Mouse (Mus musculus) MEL (cell line): ENCODE data around the gene Slc19a1. TPM values are rescaled to one million over a fixed set of nuclear protein-coding genes. Genes with fewer than 3 reads are reported as not detected.

ENCODE experiments used
- DNase-seq: peaks from one replicate; pipeline ENCODE4 v3.0.0; 2011; ENCODE audit warnings: low read depth, low spot score
- H3K27ac ChIP-seq: 2 replicates; pipeline ENCODE4 v1.5.1; 2012; ENCODE audit warnings: low read depth, mild to moderate bottlenecking, control low read depth, low read length, moderate library complexity; ENCODE audit not compliant: control insufficient read depth
- H3K27me3 ChIP-seq, 2 experiments: fragments of 150-350 bp in 1 of 2; sonication (generic) in 1 of 2; 2 replicates each; pipeline ENCODE4 v1.6.1; 2012; ENCODE audit warnings: low read length in 2 of 2, mild to moderate bottlenecking in 2 of 2, improper control_type of control experiment in 1 of 2, moderate library complexity in 1 of 2; ENCODE audit not compliant: insufficient read depth in 2 of 2, control insufficient read depth in 1 of 2
- H3K36me3 ChIP-seq, 2 experiments: 2 replicates each; pipeline ENCODE4 v1.6.1; 2012 to 2014; ENCODE audit warnings: low read length in 2 of 2, improper control_type of control experiment in 1 of 2, inconsistent platforms in 1 of 2, mild to moderate bottlenecking in 1 of 2; ENCODE audit not compliant: insufficient read depth in 2 of 2, control insufficient read depth in 1 of 2
- H3K4me1 ChIP-seq, 2 experiments: fragments of 150-350 bp in 1 of 2; sonication (generic) in 1 of 2; 2 replicates each; pipeline ENCODE4 v1.6.1; 2012; ENCODE audit warnings: low read length in 2 of 2, improper control_type of control experiment in 1 of 2, mild to moderate bottlenecking in 1 of 2; ENCODE audit not compliant: insufficient read depth in 2 of 2, control insufficient read depth in 1 of 2
- H3K4me3 ChIP-seq, 2 experiments: fragments of 150-350 bp in 1 of 2; sonication (generic) in 1 of 2; 2 replicates each; pipeline ENCODE4 v1.5.1; 2012; ENCODE audit warnings: low read depth in 2 of 2, low read length in 2 of 2, mild to moderate bottlenecking in 2 of 2, moderate library complexity in 2 of 2, control low read depth in 1 of 2, improper control_type of control experiment in 1 of 2; ENCODE audit not compliant: control insufficient read depth in 1 of 2, insufficient read depth in 1 of 2
- H3K79me2 ChIP-seq: 2 replicates; pipeline ENCODE4 v1.6.1; 2012; ENCODE audit warnings: mild to moderate bottlenecking, low read length, moderate library complexity; ENCODE audit not compliant: control insufficient read depth, poor library complexity, insufficient read depth
- H3K9ac ChIP-seq: 2 replicates; pipeline ENCODE4 v1.6.1; 2012; ENCODE audit warnings: low read depth, mild to moderate bottlenecking, control low read depth, low read length, moderate library complexity; ENCODE audit not compliant: control insufficient read depth, poor library complexity, severe bottlenecking
- H3K9me3 ChIP-seq: fragments of 150-350 bp; sonication (generic); replicated peaks from 2 replicates; pipeline ENCODE4 v1.6.1; 2012; ENCODE audit warnings: mild to moderate bottlenecking, low read length, improper control_type of control experiment, moderate library complexity; ENCODE audit not compliant: insufficient read depth
- BHLHE40 ChIP-seq: IDR thresholded peaks from 2 replicates; pipeline ENCODE4 v1.6.1; 2012; ENCODE audit warnings: low read depth, mild to moderate bottlenecking, inconsistent platforms, low read length, improper control_type of control experiment, borderline replicate concordance
- E2F4 ChIP-seq: IDR thresholded peaks from 2 replicates; pipeline ENCODE4 v1.6.1; 2011; ENCODE audit warnings: low read depth, low read length, improper control_type of control experiment, borderline replicate concordance
- ELF1 ChIP-seq: IDR thresholded peaks from 2 replicates; pipeline ENCODE4 v1.6.1; 2014; ENCODE audit warnings: low read depth, mild to moderate bottlenecking, inconsistent platforms, low read length, improper control_type of control experiment, moderate library complexity
- GABPA ChIP-seq: IDR thresholded peaks from 2 replicates; pipeline ENCODE4 v1.6.1; 2012; ENCODE audit warnings: low read depth, mild to moderate bottlenecking, inconsistent platforms, low read length, improper control_type of control experiment, moderate library complexity
- GATA1 ChIP-seq: IDR thresholded peaks from 2 replicates; pipeline ENCODE4 v1.6.1; 2011; ENCODE audit warnings: low read depth, low read length, improper control_type of control experiment
- HCFC1 ChIP-seq: IDR thresholded peaks from 2 replicates; pipeline ENCODE4 v1.6.1; 2012; ENCODE audit warnings: low read depth, mild to moderate bottlenecking, inconsistent platforms, low read length, improper control_type of control experiment, moderate library complexity
- KAT2A ChIP-seq: conservative IDR thresholded peaks from 2 replicates; pipeline ENCODE4 v1.6.1; 2012; ENCODE audit warnings: low read depth, low read length, improper control_type of control experiment, inconsistent platforms
- MAFK ChIP-seq: IDR thresholded peaks from 2 replicates; pipeline ENCODE4 v1.6.1; 2011; ENCODE audit warnings: low read depth, mild to moderate bottlenecking, low read length, improper control_type of control experiment, borderline replicate concordance
- MXI1 ChIP-seq: IDR thresholded peaks from 2 replicates; pipeline ENCODE4 v1.6.1; 2011; ENCODE audit warnings: mild to moderate bottlenecking, low read depth, low read length, improper control_type of control experiment
- MYB ChIP-seq: IDR thresholded peaks from 2 replicates; pipeline ENCODE4 v1.6.1; 2011; ENCODE audit warnings: mild to moderate bottlenecking, low read depth, low read length, improper control_type of control experiment
- NRF1 ChIP-seq: IDR thresholded peaks from 2 replicates; pipeline ENCODE4 v1.6.1; 2014; ENCODE audit warnings: low read depth, mild to moderate bottlenecking, inconsistent platforms, low read length, improper control_type of control experiment, moderate library complexity; ENCODE audit not compliant: poor library complexity, insufficient read depth, severe bottlenecking
- POLR2AphosphoS5 ChIP-seq: IDR thresholded peaks from 2 replicates; pipeline ENCODE4 v1.6.1; 2012; ENCODE audit warnings: low read depth, borderline replicate concordance, mild to moderate bottlenecking, inconsistent platforms, low read length, moderate library complexity, mixed read lengths
- RAD21 ChIP-seq: IDR thresholded peaks from 2 replicates; pipeline ENCODE4 v1.6.1; 2011; ENCODE audit warnings: mild to moderate bottlenecking, low read depth, low read length, improper control_type of control experiment
- RCOR1 ChIP-seq: IDR thresholded peaks from 2 replicates; pipeline ENCODE4 v1.6.1; 2012; ENCODE audit warnings: low read depth, mild to moderate bottlenecking, inconsistent platforms, low read length, improper control_type of control experiment
- SMC3 ChIP-seq: IDR thresholded peaks from 2 replicates; pipeline ENCODE4 v1.6.1; 2011; ENCODE audit warnings: low read depth, low read length, improper control_type of control experiment
- TAL1 ChIP-seq: IDR thresholded peaks from 2 replicates; pipeline ENCODE4 v1.6.1; 2012; ENCODE audit warnings: mild to moderate bottlenecking, inconsistent platforms, low read length, moderate library complexity, mixed read lengths
- USF1 ChIP-seq: IDR thresholded peaks from 2 replicates; pipeline ENCODE4 v1.6.1; 2014; ENCODE audit warnings: low read depth, mild to moderate bottlenecking, inconsistent platforms, low read length, improper control_type of control experiment, moderate library complexity
- ZC3H11A ChIP-seq: IDR thresholded peaks from 2 replicates; pipeline ENCODE4 v1.6.1; 2012; ENCODE audit warnings: low read depth, mild to moderate bottlenecking, inconsistent platforms, low read length, improper control_type of control experiment
- ZKSCAN1 ChIP-seq: IDR thresholded peaks from 2 replicates; pipeline ENCODE4 v1.6.1; 2012; ENCODE audit warnings: low read depth, mild to moderate bottlenecking, inconsistent platforms, low read length, improper control_type of control experiment, moderate library complexity
- polyA plus RNA-seq, 2 experiments: library from polyadenylated mRNA; stranded (reverse) in 1 of 2; unstranded in 1 of 2; fragments of >175 nt in 1 of 2; fragments of >200 nt in 1 of 2; gene quantifications; 2 replicates each; pipeline versions ENCODE4 v1.2.1 to v1.2.4; 2012; ENCODE audit warnings: low replicate concordance in 2 of 2, low read depth in 1 of 2; ENCODE audit not compliant: insufficient read length in 2 of 2, insufficient read depth in 1 of 2, missing spikeins in 1 of 2
- total RNA-seq: library from RNA; depleted of rRNA; stranded (reverse); fragments of 300-350 nt; gene quantifications from 2 replicates; pipeline ENCODE4 v1.2.3, GENCODE M21; 2012

The Slc19a1 gene
- total and polyA plus RNA-seq, 3 experiments: 65.3 to 86.4 TPM; not detected in 1

DNA sequence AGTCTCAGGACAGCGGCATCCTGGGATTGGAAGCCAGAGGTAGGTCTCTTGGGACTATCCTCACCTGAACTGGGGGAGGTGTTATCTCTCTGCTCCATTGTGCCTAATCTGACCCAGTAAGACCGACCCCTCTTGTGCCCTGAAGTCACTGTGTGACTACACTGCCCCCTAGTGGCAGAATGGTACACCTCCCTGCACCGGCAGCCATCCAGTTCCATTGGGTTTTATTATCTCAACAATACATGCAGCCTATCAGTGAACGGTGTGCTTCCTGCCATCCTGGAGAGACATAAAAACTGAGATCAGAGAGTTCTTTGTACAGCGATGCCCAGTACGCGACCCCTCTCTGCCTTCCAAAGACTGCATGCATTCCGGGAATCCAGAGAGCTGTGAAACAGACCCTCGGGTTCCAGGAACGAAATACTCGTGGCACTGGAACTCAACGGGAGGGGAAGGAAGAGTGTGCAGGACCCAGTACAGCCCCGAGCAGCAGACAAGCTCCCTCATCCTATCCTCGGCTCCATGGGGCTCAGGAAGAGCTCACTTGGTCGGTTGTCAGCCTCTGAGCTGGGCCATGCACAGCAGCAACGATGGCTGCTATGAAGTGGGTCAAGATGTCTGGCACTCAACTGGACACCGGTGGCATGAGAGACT lies 10.5 kb upstream of the Slc19a1 start (continued):
- TF ChIP-seq GABPA: no peak
- TF ChIP-seq, all 39 proteins: peak for 9

DNA sequence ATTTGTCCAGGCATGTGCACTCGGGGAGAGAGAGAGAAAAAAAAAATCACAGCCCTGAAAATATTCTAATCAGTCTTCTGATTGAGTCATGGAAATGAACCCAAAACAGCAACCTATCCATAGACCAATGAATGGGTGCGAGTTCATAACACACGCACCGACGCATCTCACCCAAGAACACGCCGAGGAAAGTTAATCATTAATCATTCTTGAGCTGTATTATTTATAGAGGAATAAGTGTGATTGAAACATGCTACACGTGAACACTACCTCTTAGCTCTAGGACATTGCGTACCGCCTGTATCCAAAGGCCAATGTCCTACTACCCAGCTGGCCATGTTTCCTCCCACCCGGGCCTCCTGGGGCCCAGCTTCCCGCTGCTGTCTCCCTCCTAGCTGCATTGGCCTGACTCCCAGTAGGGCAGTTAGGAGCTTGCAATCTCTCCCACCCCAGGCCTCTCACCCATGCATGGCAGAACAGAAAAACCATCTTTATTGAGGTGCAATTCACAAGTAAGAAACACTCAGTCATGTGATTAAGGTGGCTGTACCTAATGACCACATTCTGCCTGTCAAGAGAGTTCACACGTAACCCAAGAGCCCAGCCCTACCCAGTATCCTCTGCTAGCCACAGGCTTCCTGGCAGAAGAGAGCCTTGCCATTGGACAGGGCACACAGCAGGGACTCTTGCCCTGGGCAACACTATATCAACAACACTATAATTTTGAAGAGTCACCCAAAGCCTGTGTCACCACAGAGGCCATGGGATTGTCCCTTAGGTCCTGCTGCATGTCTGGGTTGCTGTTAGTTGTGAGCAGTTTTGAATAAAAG lies 9.5 kb upstream of the Slc19a1 start:
- DNase-seq: no peak
- Histone ChIP-seq H3K4me1 (peaks cover 0 to 4% of the 10 kb centered on the region in 2 experiments; a peak in 2 of 4 replicates), H3K4me3 (no peak overlapping the region), H3K9ac (no peak overlapping the region), H3K9me3 (no peaks in the 10 kb centered on the region), H3K27me3 (peaks cover 3 to 7% of the 10 kb centered on the region in 2 experiments; a peak in 3 of 4 replicates), H3K79me2 (no peaks in the 10 kb centered on the region), H3K27ac (no peak overlapping the region), H3K36me3 (no peaks in the 10 kb centered on the region)
- no peak for TF ChIP-seq ELF1

DNA sequence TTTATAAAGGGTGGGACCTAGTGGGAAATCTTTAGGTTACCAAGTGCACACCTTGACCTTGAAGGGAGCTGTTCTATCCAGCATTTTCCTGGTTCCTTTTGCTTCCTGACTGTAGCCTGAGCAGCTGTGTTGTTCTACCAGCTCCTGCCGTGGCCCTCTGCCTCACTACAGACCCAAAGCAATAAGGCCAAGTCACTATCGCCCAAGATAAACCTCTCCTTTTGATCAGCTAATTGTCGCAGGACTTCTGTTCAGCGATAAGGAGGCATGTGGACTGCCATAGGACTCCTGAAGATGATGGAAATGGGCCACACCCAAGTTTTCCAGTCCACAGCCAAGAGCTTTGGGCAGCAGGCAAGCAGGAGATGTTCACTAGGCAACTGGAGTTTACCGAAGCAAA lies 7.8 kb upstream of the Slc19a1 start:
- Histone ChIP-seq H3K9me3 (no peaks in the 10 kb centered on the region), H3K4me1 (peaks cover 0 to 4% of the 10 kb centered on the region in 2 experiments; a peak in 2 of 4 replicates), H3K4me3 (no peak overlapping the region), H3K79me2 (no peaks in the 10 kb centered on the region), H3K27me3 (peaks cover 7% of the 10 kb centered on the region in 2 experiments; a peak in 3 of 4 replicates), H3K27ac (no peak overlapping the region), H3K36me3 (no peaks in the 10 kb centered on the region), H3K9ac (no peak overlapping the region)
- no peak for TF ChIP-seq GATA1
- TF ChIP-seq NRF1: no peak
- TF ChIP-seq RCOR1: no peak
- no peak for TF ChIP-seq E2F4
- no peak for TF ChIP-seq SMC3
- no peak for DNase-seq

DNA sequence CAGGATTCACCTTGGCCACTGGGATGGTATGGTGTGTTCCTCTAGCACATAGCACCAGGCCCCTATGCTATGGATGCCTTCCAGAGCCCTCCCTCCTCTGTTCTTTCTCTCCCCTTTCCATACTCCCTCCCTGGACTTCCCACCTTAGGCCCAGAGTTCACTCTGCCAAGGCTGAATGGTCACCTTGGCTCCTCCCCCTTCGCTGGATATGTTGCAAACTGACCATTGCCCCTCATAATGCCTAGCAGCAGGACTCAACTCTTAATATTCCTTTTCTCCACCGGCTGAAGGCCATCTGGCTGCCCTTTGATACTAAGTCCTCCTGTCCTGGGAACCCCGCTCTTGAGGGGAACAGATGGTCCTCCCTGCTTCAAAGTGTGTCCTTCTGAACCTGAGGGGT lies 5.1 kb upstream of the Slc19a1 start:
- H3K4me3 ChIP-seq: no peak overlapping the region
- H3K4me1 ChIP-seq: no peaks in the 10 kb centered on the region
- peaks cover 7% of the 10 kb centered on the region in 2 experiments; a peak in 3 of 4 replicates for H3K27me3 ChIP-seq
- TF ChIP-seq BHLHE40 (no peak), ZC3H11A (no peak), MYB (no peak), MXI1 (no peak), KAT2A (no peak), MAFK (no peak), E2F4 (no peak), ZKSCAN1 (no peak), HCFC1 (no peak), USF1 (no peak), GABPA (no peak), TAL1 (no peak), ELF1 (no peak), POLR2AphosphoS5 (no peak), RAD21 (no peak)
- H3K9ac ChIP-seq: no peak overlapping the region
- no peaks in the 10 kb centered on the region for H3K79me2 ChIP-seq
- H3K36me3 ChIP-seq: no peaks in the 10 kb centered on the region
- no peak overlapping the region for H3K27ac ChIP-seq
- no peaks in the 10 kb centered on the region for H3K9me3 ChIP-seq
- no peak for DNase-seq
